Mouse (Mus musculus) MEL (cell line): ENCODE results near the gene Gldn. TPM values are rescaled to one million over a fixed set of nuclear protein-coding genes. Genes with fewer than 3 reads are reported as not detected.

Experiments
- DNase-seq: peaks from one replicate; pipeline ENCODE4 v3.0.0; 2011; ENCODE audit warnings: low read depth, low spot score
- H3K27ac ChIP-seq: 2 replicates; pipeline ENCODE4 v1.5.1; 2012; ENCODE audit warnings: low read depth, mild to moderate bottlenecking, control low read depth, low read length, moderate library complexity; ENCODE audit not compliant: control insufficient read depth
- H3K27me3 ChIP-seq, 2 experiments: fragments of 150-350 bp in 1 of 2; sonication (generic) in 1 of 2; 2 replicates each; pipeline ENCODE4 v1.6.1; 2012; ENCODE audit warnings: low read length in 2 of 2, mild to moderate bottlenecking in 2 of 2, improper control_type of control experiment in 1 of 2, moderate library complexity in 1 of 2; ENCODE audit not compliant: insufficient read depth in 2 of 2, control insufficient read depth in 1 of 2
- H3K36me3 ChIP-seq, 2 experiments: 2 replicates each; pipeline ENCODE4 v1.6.1; 2012 to 2014; ENCODE audit warnings: low read length in 2 of 2, improper control_type of control experiment in 1 of 2, inconsistent platforms in 1 of 2, mild to moderate bottlenecking in 1 of 2; ENCODE audit not compliant: insufficient read depth in 2 of 2, control insufficient read depth in 1 of 2
- H3K4me1 ChIP-seq, 2 experiments: fragments of 150-350 bp in 1 of 2; sonication (generic) in 1 of 2; 2 replicates each; pipeline ENCODE4 v1.6.1; 2012; ENCODE audit warnings: low read length in 2 of 2, improper control_type of control experiment in 1 of 2, mild to moderate bottlenecking in 1 of 2; ENCODE audit not compliant: insufficient read depth in 2 of 2, control insufficient read depth in 1 of 2
- H3K4me3 ChIP-seq, 2 experiments: fragments of 150-350 bp in 1 of 2; sonication (generic) in 1 of 2; 2 replicates each; pipeline ENCODE4 v1.5.1; 2012; ENCODE audit warnings: low read depth in 2 of 2, low read length in 2 of 2, mild to moderate bottlenecking in 2 of 2, moderate library complexity in 2 of 2, control low read depth in 1 of 2, improper control_type of control experiment in 1 of 2; ENCODE audit not compliant: control insufficient read depth in 1 of 2, insufficient read depth in 1 of 2
- H3K79me2 ChIP-seq: 2 replicates; pipeline ENCODE4 v1.6.1; 2012; ENCODE audit warnings: mild to moderate bottlenecking, low read length, moderate library complexity; ENCODE audit not compliant: control insufficient read depth, poor library complexity, insufficient read depth
- H3K9ac ChIP-seq: 2 replicates; pipeline ENCODE4 v1.6.1; 2012; ENCODE audit warnings: low read depth, mild to moderate bottlenecking, control low read depth, low read length, moderate library complexity; ENCODE audit not compliant: control insufficient read depth, poor library complexity, severe bottlenecking
- H3K9me3 ChIP-seq: fragments of 150-350 bp; sonication (generic); replicated peaks from 2 replicates; pipeline ENCODE4 v1.6.1; 2012; ENCODE audit warnings: mild to moderate bottlenecking, low read length, improper control_type of control experiment, moderate library complexity; ENCODE audit not compliant: insufficient read depth
- CTCF ChIP-seq, 3 experiments: IDR thresholded peaks in 2 of 3; conservative IDR thresholded peaks in 1 of 3; 2 replicates each; pipeline ENCODE4 v1.5.1; 2011 to 2012; ENCODE audit warnings: low read length in 3 of 3, low read depth in 2 of 3, mild to moderate bottlenecking in 2 of 3, improper control_type of control experiment in 1 of 3, inconsistent platforms in 1 of 3, mixed read lengths in 1 of 3, moderate library complexity in 1 of 3; ENCODE audit not compliant: control insufficient read depth in 1 of 3, insufficient read depth in 1 of 3, poor library complexity in 1 of 3, severe bottlenecking in 1 of 3
- E2F4 ChIP-seq: IDR thresholded peaks from 2 replicates; pipeline ENCODE4 v1.6.1; 2011; ENCODE audit warnings: low read depth, low read length, improper control_type of control experiment, borderline replicate concordance
- ELF1 ChIP-seq: IDR thresholded peaks from 2 replicates; pipeline ENCODE4 v1.6.1; 2014; ENCODE audit warnings: low read depth, mild to moderate bottlenecking, inconsistent platforms, low read length, improper control_type of control experiment, moderate library complexity
- EP300 ChIP-seq, 2 experiments: IDR thresholded peaks; 2 replicates each; pipeline ENCODE4 v1.6.1; 2011; ENCODE audit warnings: improper control_type of control experiment in 2 of 2, low read length in 2 of 2, low read depth in 1 of 2, mild to moderate bottlenecking in 1 of 2
- GATA1 ChIP-seq: IDR thresholded peaks from 2 replicates; pipeline ENCODE4 v1.6.1; 2011; ENCODE audit warnings: low read depth, low read length, improper control_type of control experiment
- HCFC1 ChIP-seq: IDR thresholded peaks from 2 replicates; pipeline ENCODE4 v1.6.1; 2012; ENCODE audit warnings: low read depth, mild to moderate bottlenecking, inconsistent platforms, low read length, improper control_type of control experiment, moderate library complexity
- JUND ChIP-seq: IDR thresholded peaks from 2 replicates; pipeline ENCODE4 v1.6.1; 2011; ENCODE audit warnings: low read depth, mild to moderate bottlenecking, improper control_type of control experiment, low read length
- MXI1 ChIP-seq: IDR thresholded peaks from 2 replicates; pipeline ENCODE4 v1.6.1; 2011; ENCODE audit warnings: mild to moderate bottlenecking, low read depth, low read length, improper control_type of control experiment
- RAD21 ChIP-seq: IDR thresholded peaks from 2 replicates; pipeline ENCODE4 v1.6.1; 2011; ENCODE audit warnings: mild to moderate bottlenecking, low read depth, low read length, improper control_type of control experiment
- SIN3A ChIP-seq: IDR thresholded peaks from 2 replicates; pipeline ENCODE4 v1.6.1; 2012; ENCODE audit warnings: low read length, improper control_type of control experiment, inconsistent platforms
- SMC3 ChIP-seq: IDR thresholded peaks from 2 replicates; pipeline ENCODE4 v1.6.1; 2011; ENCODE audit warnings: low read depth, low read length, improper control_type of control experiment
- UBTF ChIP-seq: IDR thresholded peaks from 2 replicates; pipeline ENCODE4 v1.6.1; 2012; ENCODE audit warnings: low read depth, mild to moderate bottlenecking, inconsistent platforms, low read length, improper control_type of control experiment, moderate library complexity, borderline replicate concordance; ENCODE audit not compliant: insufficient read depth
- USF1 ChIP-seq: IDR thresholded peaks from 2 replicates; pipeline ENCODE4 v1.6.1; 2014; ENCODE audit warnings: low read depth, mild to moderate bottlenecking, inconsistent platforms, low read length, improper control_type of control experiment, moderate library complexity
- USF2 ChIP-seq, 2 experiments: IDR thresholded peaks; 2 replicates each; pipeline ENCODE4 v1.6.1; 2011 to 2012; ENCODE audit warnings: improper control_type of control experiment in 2 of 2, low read length in 2 of 2, borderline replicate concordance in 1 of 2, inconsistent platforms in 1 of 2, low read depth in 1 of 2, mild to moderate bottlenecking in 1 of 2; ENCODE audit not compliant: insufficient read depth in 1 of 2
- ZC3H11A ChIP-seq: IDR thresholded peaks from 2 replicates; pipeline ENCODE4 v1.6.1; 2012; ENCODE audit warnings: low read depth, mild to moderate bottlenecking, inconsistent platforms, low read length, improper control_type of control experiment
- polyA plus RNA-seq, 2 experiments: library from polyadenylated mRNA; stranded (reverse) in 1 of 2; unstranded in 1 of 2; fragments of >175 nt in 1 of 2; fragments of >200 nt in 1 of 2; gene quantifications; 2 replicates each; pipeline versions ENCODE4 v1.2.1 to v1.2.4; 2012; ENCODE audit warnings: low replicate concordance in 2 of 2, low read depth in 1 of 2; ENCODE audit not compliant: insufficient read length in 2 of 2, insufficient read depth in 1 of 2, missing spikeins in 1 of 2
- total RNA-seq: library from RNA; depleted of rRNA; stranded (reverse); fragments of 300-350 nt; gene quantifications from 2 replicates; pipeline ENCODE4 v1.2.3, GENCODE M21; 2012

Gene Gldn
- total and polyA plus RNA-seq, 3 experiments: not detected

GRCm38 (mm10) chr9:54323456-54323855 is 37.2 kb downstream of the Gldn start:
- no peaks in the 10 kb centered on the region for H3K36me3 ChIP-seq
- no peak overlapping the region for H3K27ac ChIP-seq
- peak; percentile 49 for DNase-seq
- no peak overlapping the region for H3K4me3 ChIP-seq
- no peaks in the 10 kb centered on the region for H3K4me1 ChIP-seq
- no peak overlapping the region for H3K9ac ChIP-seq
- TF ChIP-seq USF2 (IDR thresholded peaks at IDR 0.05; ENCODE audit: borderline replicate concordance in 1 of 2, insufficient read depth in 1 of 2, low read depth in 1 of 2, low read length in 2 of 2): no peak
- peak; percentile 58 for TF ChIP-seq RAD21
- peak; percentile 54 to 81 (median 73) for TF ChIP-seq CTCF (IDR thresholded peaks at IDR 0.05 in 2 of 3, conservative IDR thresholded peaks at IDR 0.05 in 1 of 3; ENCODE audit: control insufficient read depth in 1 of 3, insufficient read depth in 1 of 3, low read depth in 2 of 3, low read length in 3 of 3, poor library complexity in 1 of 3, severe bottlenecking in 1 of 3)
- TF ChIP-seq HCFC1: no peak
- peak; percentile 57 for TF ChIP-seq ZC3H11A
- peak; percentile 67 for TF ChIP-seq SMC3
- TF ChIP-seq GATA1: no peak
- H3K9me3 ChIP-seq: no peaks in the 10 kb centered on the region
- peaks cover 3 to 14% of the 10 kb centered on the region in 2 experiments for H3K27me3 ChIP-seq
- H3K79me2 ChIP-seq: no peaks in the 10 kb centered on the region

DNA sequence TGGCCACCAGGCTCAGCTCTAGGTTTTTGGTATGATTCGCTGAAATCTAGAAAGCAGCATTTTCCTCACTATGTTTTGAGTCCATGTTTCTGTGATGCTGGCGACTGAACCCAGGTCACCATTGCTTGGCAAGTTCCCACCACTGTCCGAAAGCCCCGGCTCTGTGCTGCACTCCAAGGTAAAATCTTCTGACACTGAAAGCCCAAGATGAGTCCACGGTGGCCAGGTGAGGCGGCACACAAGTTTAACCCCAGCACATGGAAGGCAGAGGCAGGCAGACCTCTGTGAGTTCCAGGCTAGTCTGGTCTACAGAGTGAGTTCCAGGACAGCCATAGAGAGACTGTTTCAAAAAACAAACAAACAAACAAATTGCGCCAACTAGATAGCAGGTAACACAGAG is 42.9 kb downstream of the Gldn start:
- no peak overlapping the region for H3K4me3 ChIP-seq
- no peak for DNase-seq
- no peaks in the 10 kb centered on the region for H3K79me2 ChIP-seq
- no peak overlapping the region for H3K27ac ChIP-seq
- TF ChIP-seq JUND: no peak
- TF ChIP-seq SIN3A: no peak
- no peak for TF ChIP-seq EP300 (IDR thresholded peaks at IDR 0.05; ENCODE audit: low read depth in 1 of 2, low read length in 2 of 2)
- no peak for TF ChIP-seq ELF1
- no peak for TF ChIP-seq MXI1
- no peak for TF ChIP-seq GATA1
- no peak for TF ChIP-seq E2F4
- TF ChIP-seq USF1: no peak
- no peak for TF ChIP-seq HCFC1
- TF ChIP-seq UBTF: no peak
- H3K9ac ChIP-seq: no peak overlapping the region
- H3K4me1 ChIP-seq: no peaks in the 10 kb centered on the region
- no peaks in the 10 kb centered on the region for H3K9me3 ChIP-seq
- no peaks in the 10 kb centered on the region for H3K36me3 ChIP-seq
- peaks cover 2 to 9% of the 10 kb centered on the region in 2 experiments; a peak in 3 of 4 replicates for H3K27me3 ChIP-seq

- Histone ChIP-seq H3K4me1 (no peaks in the 10 kb centered on the region), H3K36me3 (no peaks in the 10 kb centered on the region), H3K4me3 (no peak overlapping the region), H3K27me3 (peaks cover 0 to 8% of the 10 kb centered on the region in 2 experiments; a peak in 3 of 4 replicates), H3K27ac (no peak overlapping the region), H3K79me2 (no peaks in the 10 kb centered on the region), H3K9ac (no peak overlapping the region), H3K9me3 (no peaks in the 10 kb centered on the region)
- DNase-seq: no peak
- no peak for TF ChIP-seq EP300 (IDR thresholded peaks at IDR 0.05; ENCODE audit: low read depth in 1 of 2, low read length in 2 of 2)
These were observed 49.3 kb downstream of the Gldn start for GRCm38 (mm10) chr9:54335582-54335981.
